ENCODE assay signal across 28 mouse cellular contexts in the genomic region with DNA sequence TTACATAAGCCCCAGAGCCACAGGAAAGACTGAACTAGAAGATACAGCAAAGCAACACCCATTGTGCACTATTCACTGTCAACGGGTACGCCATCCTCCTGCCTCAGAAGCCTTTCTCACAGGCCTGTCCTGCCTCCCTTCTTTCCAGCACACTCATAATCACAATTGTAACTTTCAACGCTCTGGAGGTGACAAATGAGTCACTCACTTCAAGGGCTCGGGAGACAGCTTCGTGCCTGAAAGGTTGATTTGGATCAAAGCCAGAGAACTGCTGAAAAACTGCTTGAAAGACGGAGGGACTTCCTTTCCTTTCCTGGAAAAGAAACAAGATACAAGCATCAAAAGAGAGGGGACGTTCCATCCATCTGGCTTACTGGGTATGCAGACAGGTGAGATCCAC.
DNase-seq lines count a peak whose midpoint lies in the region; ATAC-seq and TF ChIP-seq lines count a peak whose summit lies in the region.
"Had no signal": no experiment of that assay in that cellular context is flagged by ENCODE, and none has a peak within 500 bp of the region (broad histone marks: within the 10 kb centered on the region; RNA-seq: fewer than 3 reads in every experiment).

No protein-coding gene starts in this region.

- H3K4me1 ChIP-seq in embryonic facial prominence, embryonic 14.5 days (ENCODE audit: control insufficient read depth, insufficient read depth, low read length) = no peaks in the 10 kb centered on the region
- no peaks in the 10 kb centered on the region for H3K4me1 ChIP-seq in embryonic facial prominence, embryonic 10.5 days
- peaks cover 6% of the 10 kb centered on the region; the same call in 1 of the 2 replicates for H3K4me1 ChIP-seq in heart, embryonic 16.5 days (ENCODE audit: control insufficient read depth, insufficient read depth, low read length)
- H3K4me1 ChIP-seq in lung, postnatal 0 days (ENCODE audit: insufficient read depth, low read depth, low read length) = no peaks in the 10 kb centered on the region
- H3K4me1 ChIP-seq in lung, adult 2 months (ENCODE audit: control insufficient read depth, insufficient read depth, low read length) = peaks cover 3% of the 10 kb centered on the region; the same call in 1 of the 2 replicates
- H3K4me1 ChIP-seq: embryonic facial prominence, embryonic 12.5 days; hindbrain, embryonic 12.5 days had no signal

- no peak overlapping the region for H3K4me2 ChIP-seq in embryonic facial prominence, embryonic 14.5 days (ENCODE audit: low read depth, low read length)
- no peak overlapping the region for H3K4me2 ChIP-seq in heart, embryonic 16.5 days (ENCODE audit: low read depth, low read length)
- H3K4me2 ChIP-seq in lung, postnatal 0 days (replicated peaks; ENCODE audit: low read depth, low read length) = no peak overlapping the region
- H3K4me2 ChIP-seq: embryonic facial prominence, embryonic 12.5 days; forebrain, embryonic 12.5 days; hindbrain, embryonic 12.5 days; limb, embryonic 12.5 days; liver, embryonic 11.5 days; midbrain, embryonic 12.5 days; neural tube, embryonic 15.5 days had no signal

- TF ChIP-seq POLR2A in lung, adult 2 months (IDR thresholded peaks at IDR 0.05; ENCODE audit: borderline replicate concordance, extremely low read depth, low read depth, low read length) = no peak

- H3K27me3 ChIP-seq in embryonic facial prominence, embryonic 14.5 days (replicated peaks; ENCODE audit: control insufficient read depth, insufficient read depth, low read length) = no peaks in the 10 kb centered on the region
- H3K27me3 ChIP-seq in embryonic facial prominence, embryonic 10.5 days (replicated peaks; ENCODE audit: low read depth, poor library complexity, severe bottlenecking) = no peaks in the 10 kb centered on the region
- peaks cover 17% of the 10 kb centered on the region for H3K27me3 ChIP-seq in heart, embryonic 16.5 days (ENCODE audit: control insufficient read depth, insufficient read depth, low read length)
- no peaks in the 10 kb centered on the region for H3K27me3 ChIP-seq in lung, postnatal 0 days (replicated peaks; ENCODE audit: insufficient read depth, low read length)
- H3K27me3 ChIP-seq: embryonic facial prominence, embryonic 12.5 days; forebrain, embryonic 12.5 days; hindbrain, embryonic 12.5 days; limb, embryonic 12.5 days; midbrain, embryonic 12.5 days; neural tube, embryonic 15.5 days had no signal

- no peak for ATAC-seq in embryonic facial prominence, embryonic 14.5 days (ENCODE audit: low read depth)
- ATAC-seq in heart, embryonic 16.5 days (replicated peaks; ENCODE audit: extremely low read depth, insufficient read depth, low FRiP score) = peak; percentile 70; the same call in 1 of the 2 replicates
- ATAC-seq in lung, postnatal 0 days = peak; percentile 18; the same call in 1 of the 2 replicates
- ATAC-seq: intestine, postnatal 0 days; liver, postnatal 0 days had no signal

- H3K36me3 ChIP-seq in embryonic facial prominence, embryonic 14.5 days (ENCODE audit: control insufficient read depth, insufficient read depth, low read length) = peaks cover 13% of the 10 kb centered on the region; the same call in 1 of the 2 replicates
- H3K36me3 ChIP-seq in embryonic facial prominence, embryonic 10.5 days (replicated peaks) = no peaks in the 10 kb centered on the region
- H3K36me3 ChIP-seq in heart, embryonic 16.5 days (ENCODE audit: control insufficient read depth, insufficient read depth) = no peaks in the 10 kb centered on the region
- H3K36me3 ChIP-seq in lung, postnatal 0 days (ENCODE audit: insufficient read depth, low read length) = 0 out of 2 replicates have a peak, but pooled peaks cover 3% of the 10 kb centered on the region
- H3K36me3 ChIP-seq: forebrain, embryonic 12.5 days; hindbrain, embryonic 12.5 days; midbrain, embryonic 12.5 days; neural tube, embryonic 15.5 days had no signal

- no peak for TF ChIP-seq CTCF in lung, postnatal 0 days (IDR thresholded peaks at IDR 0.05)
- no peak for TF ChIP-seq CTCF in lung, adult 2 months (IDR thresholded peaks at IDR 0.05; ENCODE audit: insufficient read depth, low read length)

- no peak overlapping the region for H3K9ac ChIP-seq in embryonic facial prominence, embryonic 14.5 days (ENCODE audit: low read depth, low read length)
- H3K9ac ChIP-seq in heart, embryonic 16.5 days (ENCODE audit: low read length) = no peak overlapping the region
- H3K9ac ChIP-seq in lung, postnatal 0 days (replicated peaks; ENCODE audit: low read depth) = no peak overlapping the region
- H3K9ac ChIP-seq: embryonic facial prominence, embryonic 12.5 days; forebrain, embryonic 12.5 days; hindbrain, embryonic 12.5 days; limb, embryonic 12.5 days; liver, postnatal 0 days; midbrain, embryonic 12.5 days; neural tube, embryonic 15.5 days had no signal

- DNase-seq in embryonic facial prominence, embryonic 14.5 days (ENCODE audit: low spot score) = peak; percentile 5
- DNase-seq in embryonic facial prominence, embryonic 10.5 days (ENCODE audit: low spot score) = no peak
- DNase-seq in heart, postnatal 14 days = no peak
- DNase-seq in lung, postnatal 0 days (ENCODE audit: low spot score) = peak; percentile 95
- DNase-seq in lung, adult 2 months = no peak
- DNase-seq in lung, postnatal 25 days (ENCODE audit: low spot score) = peak; percentile 36
- DNase-seq in frontal cortex, postnatal 10 days (ENCODE audit: low spot score in 2 of 2) = no peak
- DNase-seq: adrenal gland, postnatal 25 days; cerebellum, adult 11 months; cerebellum, postnatal 10 days; gastrocnemius, postnatal 10 days; kidney, postnatal 25 days; layer of hippocampus, postnatal 36 days; liver, postnatal 0 days; right cerebral cortex, postnatal 14 days; thymus, adult 2 months had no signal

- 50% methylated on average over 7 of the region's 7 CpGs for WGBS in embryonic facial prominence, embryonic 14.5 days
- WGBS in embryonic facial prominence, embryonic 10.5 days = 79% methylated on average over 7 of the region's 7 CpGs
- 13% methylated on average over 7 of the region's 7 CpGs for WGBS in heart, embryonic 16.5 days
- WGBS in lung, postnatal 0 days = 24% methylated on average over 7 of the region's 7 CpGs
- WGBS in lung, adult 2 months = 29% methylated on average over 7 of the region's 7 CpGs

- H3K4me3 ChIP-seq in embryonic facial prominence, embryonic 14.5 days (ENCODE audit: low read depth, low read length) = no peak overlapping the region
- no peak overlapping the region for H3K4me3 ChIP-seq in embryonic facial prominence, embryonic 10.5 days
- H3K4me3 ChIP-seq in heart, embryonic 16.5 days (ENCODE audit: low read length) = no peak overlapping the region
- H3K4me3 ChIP-seq in lung, postnatal 0 days (ENCODE audit: low read depth, low read length) = no peak overlapping the region
- H3K4me3 ChIP-seq in lung, adult 2 months (replicated peaks; ENCODE audit: extremely low read depth, low read depth, low read length) = no peak overlapping the region
- H3K4me3 ChIP-seq: embryonic facial prominence, embryonic 12.5 days; erythroblast, embryonic 14.5 days; forebrain, embryonic 12.5 days; hindbrain, embryonic 12.5 days; layer of hippocampus, adult 2 months; limb, embryonic 12.5 days; midbrain, embryonic 12.5 days; neural tube, embryonic 15.5 days had no signal

- H3K27ac ChIP-seq in embryonic facial prominence, embryonic 14.5 days (replicated peaks; ENCODE audit: low read depth, low read length) = no peak overlapping the region
- H3K27ac ChIP-seq in embryonic facial prominence, embryonic 10.5 days (replicated peaks) = no peak overlapping the region
- no peak overlapping the region for H3K27ac ChIP-seq in heart, embryonic 16.5 days (ENCODE audit: low read length)
- H3K27ac ChIP-seq in lung, postnatal 0 days (ENCODE audit: low read length) = no peak overlapping the region; the same call in 1 of the 2 replicates
- H3K27ac ChIP-seq: embryonic facial prominence, embryonic 12.5 days; forebrain, embryonic 12.5 days; hindbrain, embryonic 12.5 days; layer of hippocampus, adult 2 months; limb, embryonic 12.5 days; midbrain, embryonic 12.5 days; neural tube, embryonic 15.5 days; stomach, postnatal 0 days had no signal

- intact Hi-C loops in heart, postnatal 14 days (cut with DNase I) = loop anchor here (2.0 kb wide), 1 partner anchor 173 kb away; a partner anchor contains a TSS

- H3K9me3 ChIP-seq in embryonic facial prominence, embryonic 14.5 days (ENCODE audit: control insufficient read depth, low read length) = no peaks in the 10 kb centered on the region
- no peaks in the 10 kb centered on the region for H3K9me3 ChIP-seq in embryonic facial prominence, embryonic 10.5 days
- H3K9me3 ChIP-seq in heart, embryonic 16.5 days (replicated peaks; ENCODE audit: control insufficient read depth, low read length) = no peaks in the 10 kb centered on the region
- H3K9me3 ChIP-seq in lung, postnatal 0 days (ENCODE audit: low read length) = no peaks in the 10 kb centered on the region
- H3K9me3 ChIP-seq: embryonic facial prominence, embryonic 12.5 days; forebrain, embryonic 12.5 days; hindbrain, embryonic 12.5 days; limb, embryonic 12.5 days; midbrain, embryonic 12.5 days; neural tube, embryonic 15.5 days had no signal

- TF ChIP-seq EP300 in lung, postnatal 0 days (IDR thresholded peaks at IDR 0.05) = peak; percentile 66

Comparison
In these comparisons a context has a peak if more than half of its experiments do, and no peak if none do; other contexts are left out.
1. DNase-seq: peak in embryonic facial prominence, embryonic 14.5 days (single experiment), lung, postnatal 0 days (single experiment) and lung, postnatal 25 days (single experiment); none in embryonic facial prominence, embryonic 10.5 days (single experiment), heart, postnatal 14 days (0 of 2), lung, adult 2 months (single experiment) and frontal cortex, postnatal 10 days (0 of 2).